Mouse (Mus musculus) left cerebral cortex, postnatal 4 days (tissue): ENCODE data around the gene Dgat2. TPM values are rescaled to one million over a fixed set of nuclear protein-coding genes. Genes with fewer than 3 reads are reported as not detected.

ENCODE experiments used
- DNase-seq: peaks from one replicate; pipeline ENCODE4 v3.0.0-alpha.2; 2022
- intact Hi-C: fragments of 180-260 bp; cut with DNase I; formaldehyde crosslinking; loops from one replicate; pipeline ENCODE4 v1.15.1; 2025
- total RNA-seq, 2 experiments: library from RNA; stranded (reverse); gene quantifications; 2 replicates each; pipeline ENCODE4 v1.2.3; 2021

Dgat2 gene
- total RNA-seq, 2 experiments from 2014 or later, result 31.9 to 37.2 TPM

DNA sequence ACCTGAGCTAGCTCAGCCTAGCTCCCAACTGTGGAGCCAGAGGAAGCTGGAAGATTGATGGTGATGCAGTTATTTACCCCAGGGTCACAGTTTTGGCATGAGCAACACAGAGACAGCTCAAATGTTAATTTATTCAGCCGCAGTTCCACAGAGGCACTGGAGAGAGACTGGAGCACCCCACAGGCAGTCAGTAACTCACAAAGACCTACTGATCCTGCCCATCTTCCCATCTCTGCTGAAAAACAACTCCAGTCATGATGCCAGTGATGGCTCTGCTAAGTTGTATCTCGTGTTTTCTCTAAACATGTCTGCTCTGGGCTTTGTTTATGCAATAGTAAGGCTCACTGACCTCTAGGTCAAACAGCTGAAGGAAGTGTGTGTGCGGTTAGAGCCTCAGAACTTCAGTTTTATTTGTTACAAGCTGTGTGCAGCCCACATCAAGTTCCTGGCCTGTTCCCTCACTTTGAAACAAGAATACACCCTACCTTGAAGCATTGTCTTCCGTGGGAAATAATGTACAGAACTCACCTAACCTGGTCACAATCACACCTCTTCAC is 75.7 kb downstream of the Dgat2 start:
- DNase-seq, result no peak
- intact Hi-C loops, result no loop called here

Other genes with a start within 250 kb of the Dgat2 start
- gene Uvrag, start 41.6 kb downstream of the Dgat2 start, total RNA-seq, result 10 to 100 TPM; 36.3 to 37.4 TPM
- under 1 TPM in 1 of 2 experiments, not detected in 1; 0.26 TPM for gene Mogat2, start 55.9 kb upstream of the Dgat2 start, total RNA-seq
- 100 to 1,000 TPM; 277 to 282 TPM for gene Map6, start 84.7 kb upstream of the Dgat2 start, total RNA-seq
- gene Serpinh1, start 170.5 kb upstream of the Dgat2 start, total RNA-seq, result 10 to 100 TPM; 63.7 to 65.6 TPM
- 10 to 100 TPM; 54.4 to 63.0 TPM for gene Gdpd5, start 198.7 kb upstream of the Dgat2 start, total RNA-seq